Mouse (Mus musculus) lung, adult 18-20 months (tissue): Measurements from ENCODE around the gene Gtf2h3.
"Not testable (repeated sequence)": the region's sequence is repeated elsewhere in the genome, so short reads cannot be mapped to it uniquely, and the experiment has no call there.

Source experiments
- DNase-seq, 2 experiments: peaks; one replicate each; pipeline ENCODE4 v3.0.0; 2022; ENCODE audit warnings: mixed read lengths in 2 of 2

The Gtf2h3 gene

GRCm38 (mm10) chr5:124575467-124575866, 3.5 kb upstream of the Gtf2h3 start:
- no peak for DNase-seq

GRCm38 (mm10) chr5:124582515-124582914, 3.6 kb downstream of the Gtf2h3 start:
- peak; percentile 29 to 38 for DNase-seq

- DNase-seq, result no peak
These were observed 13.8 kb downstream of the Gtf2h3 start for GRCm38 (mm10) chr5:124592768-124593167.

- DNase-seq, result peak; percentile 95 to 97
These were observed 19.6 kb downstream of the Gtf2h3 start for GRCm38 (mm10) chr5:124598224-124599174.

GRCm38 (mm10) chr5:124599726-124600125, 20.8 kb downstream of the Gtf2h3 start:
- DNase-seq, result not testable (repeated sequence)

- peak in 1 of 2 experiments; percentile 7 for DNase-seq
These were observed 23.4 kb downstream of the Gtf2h3 start for GRCm38 (mm10) chr5:124602349-124602748.

- DNase-seq, result no peak
These were observed 25.4 kb downstream of the Gtf2h3 start for GRCm38 (mm10) chr5:124604296-124604695.

- no peak for DNase-seq
These were observed 26.2 kb downstream of the Gtf2h3 start for GRCm38 (mm10) chr5:124605041-124605622.

GRCm38 (mm10) chr5:124610965-124611364, 32.0 kb downstream of the Gtf2h3 start:
- DNase-seq, result no peak

GRCm38 (mm10) chr5:124614709-124615108, 35.8 kb downstream of the Gtf2h3 start:
- DNase-seq, result peak in 1 of 2 experiments; percentile 24

GRCm38 (mm10) chr5:124618711-124619110, 39.8 kb downstream of the Gtf2h3 start:
- peak in 1 of 2 experiments; percentile 18 for DNase-seq

GRCm38 (mm10) chr5:124621362-124621761, 42.4 kb downstream of the Gtf2h3 start:
- no peak for DNase-seq

- no peak for DNase-seq
These were observed 44.0 kb downstream of the Gtf2h3 start for GRCm38 (mm10) chr5:124622890-124623289.

GRCm38 (mm10) chr5:124624291-124624690, 45.4 kb downstream of the Gtf2h3 start:
- no peak for DNase-seq

GRCm38 (mm10) chr5:124628448-124629363, 49.8 kb downstream of the Gtf2h3 start, which contains the start of gene Atp6v0a2:
TSS of gene Atp6v0a2 (plus strand) at chr5:124628576.
- peak; percentile 93 to 96 for DNase-seq

- DNase-seq, result peak; percentile 24 to 38
These were observed 50.7 kb downstream of the Gtf2h3 start for GRCm38 (mm10) chr5:124629641-124630040.

- no peak for DNase-seq
These were observed 52.7 kb downstream of the Gtf2h3 start for GRCm38 (mm10) chr5:124631685-124632084.

GRCm38 (mm10) chr5:124632461-124632860, 53.5 kb downstream of the Gtf2h3 start:
- no peak for DNase-seq

- DNase-seq, result no peak
These were observed 54.5 kb downstream of the Gtf2h3 start for GRCm38 (mm10) chr5:124633425-124633824.

- DNase-seq, result not testable (repeated sequence)
These were observed 56.1 kb downstream of the Gtf2h3 start for GRCm38 (mm10) chr5:124635068-124635467.

GRCm38 (mm10) chr5:124636139-124636538, 57.2 kb downstream of the Gtf2h3 start:
- no peak for DNase-seq

GRCm38 (mm10) chr5:124636694-124637093, 57.8 kb downstream of the Gtf2h3 start:
- DNase-seq, result no peak

GRCm38 (mm10) chr5:124637300-124637699, 58.4 kb downstream of the Gtf2h3 start:
- no peak for DNase-seq
